Mouse (Mus musculus): ENCODE results near the gene Shf. TPM values are rescaled to one million over a fixed set of nuclear protein-coding genes. Genes with fewer than 3 reads are reported as not detected.
A peak's percentile ranks its signal among the peaks of the same experiment; 100 is the strongest.
"Not testable (repeated sequence)": the region's sequence is repeated elsewhere in the genome, so short reads cannot be mapped to it uniquely, and the experiment has no call there.

The Shf gene
- polyA plus RNA-seq (2015; fragmentation: Nextera tagmentation; extraction: Ambion mirVana): 3.4 and 3.9 TPM in 2 replicates

DNA sequence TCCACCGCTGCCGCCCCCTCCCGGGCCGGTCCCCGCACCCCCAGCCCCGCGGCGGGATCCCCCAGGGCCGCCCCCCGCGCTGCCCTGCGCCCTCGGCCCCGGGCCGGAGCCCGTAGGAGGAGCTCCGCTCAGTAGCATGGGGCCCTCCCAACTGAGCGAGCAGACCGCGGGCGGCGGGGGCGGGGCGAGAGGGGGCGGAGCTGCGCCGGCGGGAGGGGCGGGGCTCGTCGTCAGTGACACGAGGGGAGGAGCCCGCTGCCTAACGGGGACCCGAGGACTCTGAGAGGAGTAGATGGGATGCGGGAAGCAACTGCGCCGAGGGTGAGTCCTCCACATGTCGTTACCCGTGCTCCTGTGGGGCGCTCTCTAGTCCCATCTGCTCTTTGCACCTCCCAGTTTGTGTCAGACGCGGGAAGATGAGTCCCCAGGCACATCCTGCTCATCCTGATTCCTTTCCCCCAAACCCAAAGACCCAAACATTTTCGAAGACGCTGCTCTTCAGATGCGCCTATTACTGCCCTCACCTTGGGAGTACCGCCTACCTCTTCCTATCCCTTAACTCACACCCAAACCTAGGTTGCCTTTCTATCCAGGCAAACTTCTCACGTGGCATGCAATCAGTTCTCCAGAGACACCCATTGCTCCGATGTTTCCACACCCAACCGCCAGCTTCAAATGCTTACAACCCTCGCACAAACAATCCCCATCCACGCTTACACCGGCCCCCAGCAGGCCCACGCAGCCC, at the start of gene Shf:
Gene Shf (minus strand): TSS at position 168 of the 745 bp plus-strand sequence.
- peak; percentile 90 for DNase-seq (ENCODE audit: low spot score)

DNA sequence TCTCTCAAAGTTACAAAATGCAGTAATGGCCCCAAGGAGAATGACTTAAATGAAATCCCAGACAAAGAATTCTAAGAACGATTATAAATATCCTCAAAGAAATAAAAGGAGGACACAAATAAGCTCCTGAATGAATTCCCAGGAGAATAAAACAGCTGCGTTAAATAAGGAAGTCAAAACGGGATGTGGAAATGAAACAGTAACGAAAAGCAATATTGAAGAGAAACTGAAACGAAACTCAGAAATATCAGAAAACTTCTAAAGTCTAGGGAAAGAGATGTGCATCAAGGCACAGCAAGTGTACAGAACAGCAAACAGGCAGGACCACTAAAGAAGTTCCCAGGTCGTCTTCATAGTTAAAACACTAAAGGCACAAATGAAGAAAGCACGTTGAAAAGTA, 40.0 kb upstream of the Shf start:
- no peak for DNase-seq (ENCODE audit: low spot score)

- DNase-seq (ENCODE audit: low spot score): no peak
Measured at GRCm38 (mm10) chr2:122407607-122408006, 38.6 kb upstream of the Shf start.

DNA sequence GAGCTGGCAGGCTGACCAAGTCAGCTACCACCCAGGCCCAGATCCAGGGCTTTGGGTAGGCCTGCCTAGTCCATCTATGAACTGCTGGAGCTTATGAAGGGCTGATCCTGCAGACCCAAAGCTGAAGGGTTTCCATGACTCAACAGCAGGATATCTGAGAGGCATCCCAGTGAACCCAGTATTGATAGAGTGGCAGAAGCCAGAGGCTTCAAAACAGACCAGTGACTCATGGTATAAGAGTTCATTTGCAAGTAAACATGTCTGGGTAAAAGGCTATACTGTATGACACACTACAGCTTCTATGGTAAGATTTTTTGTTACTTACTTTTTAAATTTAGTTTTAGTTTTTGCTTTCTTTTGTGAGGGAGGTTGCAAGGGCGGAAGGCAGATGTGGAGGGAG, 27.2 kb upstream of the Shf start:
- no peak for DNase-seq (ENCODE audit: low spot score)

- DNase-seq (ENCODE audit: low spot score): not testable (repeated sequence)
Measured at GRCm38 (mm10) chr2:122387135-122387534, 18.2 kb upstream of the Shf start.

- DNase-seq (ENCODE audit: low spot score): peak; percentile 27
Measured at GRCm38 (mm10) chr2:122385095-122385494, 16.1 kb upstream of the Shf start.

GRCm38 (mm10) chr2:122382121-122382520, 13.2 kb upstream of the Shf start:
- no peak for DNase-seq (ENCODE audit: low spot score)

DNA sequence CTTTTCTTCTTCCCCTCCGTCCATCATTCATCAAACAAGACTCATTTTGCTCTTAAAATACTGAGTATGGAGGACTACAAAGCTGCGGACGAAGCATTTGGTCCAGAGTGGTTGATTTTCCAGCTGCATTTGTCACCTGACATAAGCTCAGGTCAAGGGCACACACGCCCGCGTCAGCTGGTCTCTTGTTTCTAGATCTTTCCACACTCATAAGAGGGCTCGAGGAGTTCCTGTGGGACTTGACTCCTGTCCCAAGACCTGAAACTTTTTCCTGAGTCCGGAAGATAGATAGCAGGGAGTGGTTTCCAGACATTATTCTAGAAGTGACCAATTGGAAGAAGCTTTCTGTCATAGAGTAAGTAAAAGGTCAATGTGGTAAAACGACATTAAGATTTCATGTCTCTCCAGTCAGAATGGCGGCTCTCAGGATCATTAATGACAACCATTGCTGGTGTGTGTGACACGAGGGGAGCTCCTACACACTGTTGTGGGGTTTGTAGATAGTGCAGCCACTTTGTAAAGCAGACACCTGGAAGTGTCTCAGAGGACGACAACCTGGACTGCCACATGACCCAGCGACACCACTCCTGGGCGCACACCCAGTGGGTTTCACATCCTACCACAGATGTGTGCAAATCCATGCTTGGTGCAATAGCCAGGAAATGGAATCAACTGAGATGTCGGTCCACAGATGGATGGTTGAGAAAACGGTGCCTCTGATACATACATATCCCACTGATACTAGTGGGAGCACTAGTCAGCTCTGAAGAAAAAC, 12.6 kb upstream of the Shf start:
- DNase-seq (ENCODE audit: low spot score): no peak

- DNase-seq (ENCODE audit: low spot score): peak; percentile 78
Measured at GRCm38 (mm10) chr2:122380768-122381311, 11.9 kb upstream of the Shf start.

- DNase-seq (ENCODE audit: low spot score): no peak
Measured at GRCm38 (mm10) chr2:122379292-122379650, 10.3 kb upstream of the Shf start.

GRCm38 (mm10) chr2:122378421-122379291, 9.7 kb upstream of the Shf start:
- no peak for DNase-seq (ENCODE audit: low spot score)

DNA sequence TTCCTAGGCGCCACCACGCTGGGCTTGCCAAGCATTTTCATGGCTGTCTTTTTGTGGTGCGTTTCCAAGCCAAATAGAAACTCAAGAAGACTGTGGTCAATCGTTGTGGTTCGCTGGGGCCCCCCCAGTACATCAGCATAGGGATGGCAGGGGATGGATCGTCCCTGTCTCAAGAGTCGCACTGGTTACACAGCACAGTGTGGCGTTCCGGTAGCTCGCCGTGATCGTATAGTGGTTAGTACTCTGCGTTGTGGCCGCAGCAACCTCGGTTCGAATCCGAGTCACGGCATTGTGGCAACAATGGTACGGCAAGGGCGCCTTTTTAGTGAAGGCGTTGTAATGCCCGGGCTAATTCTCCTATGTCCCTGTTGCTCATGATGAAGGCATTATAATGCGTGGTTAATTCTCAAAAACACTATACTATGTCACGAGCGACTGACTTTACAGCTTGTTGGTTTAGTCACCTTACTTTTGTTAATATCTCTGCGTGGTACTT, 8.8 kb upstream of the Shf start:
- peak; percentile 79 for DNase-seq (ENCODE audit: low spot score)

GRCm38 (mm10) chr2:122377215-122377674, 8.3 kb upstream of the Shf start:
- DNase-seq (ENCODE audit: low spot score): peak; percentile 97

- DNase-seq (ENCODE audit: low spot score): peak; percentile 51
Measured at GRCm38 (mm10) chr2:122376041-122376561, 7.1 kb upstream of the Shf start.

DNA sequence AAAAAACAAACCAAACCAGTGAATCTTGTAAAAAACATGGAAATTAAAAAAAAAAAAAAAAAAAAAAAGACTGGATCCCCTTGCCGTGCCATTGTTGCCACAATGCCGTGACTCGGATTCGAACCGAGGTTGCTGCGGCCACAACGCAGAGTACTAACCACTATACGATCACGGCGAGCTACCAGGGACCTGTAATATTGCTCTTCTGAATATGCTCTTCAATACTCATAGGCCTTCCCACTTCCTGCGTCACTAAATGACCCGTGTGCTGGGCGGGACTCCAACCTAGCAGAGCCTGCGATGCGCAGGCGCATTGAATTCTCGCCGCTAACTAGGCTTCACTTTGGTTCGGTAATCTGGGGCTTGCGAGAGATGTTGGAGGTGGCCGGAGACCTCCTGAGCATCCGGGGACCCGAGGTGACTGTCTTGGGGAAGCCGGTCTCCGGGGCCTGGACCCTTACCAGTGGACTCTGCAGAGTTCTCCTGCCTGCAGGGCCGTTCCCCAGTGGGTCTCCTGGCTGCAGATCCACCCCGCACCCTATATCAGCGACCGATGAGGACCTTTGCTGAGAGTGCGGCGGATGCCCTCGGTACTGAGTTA, 6.5 kb upstream of the Shf start:
- DNase-seq (ENCODE audit: low spot score): peak; percentile 99

DNA sequence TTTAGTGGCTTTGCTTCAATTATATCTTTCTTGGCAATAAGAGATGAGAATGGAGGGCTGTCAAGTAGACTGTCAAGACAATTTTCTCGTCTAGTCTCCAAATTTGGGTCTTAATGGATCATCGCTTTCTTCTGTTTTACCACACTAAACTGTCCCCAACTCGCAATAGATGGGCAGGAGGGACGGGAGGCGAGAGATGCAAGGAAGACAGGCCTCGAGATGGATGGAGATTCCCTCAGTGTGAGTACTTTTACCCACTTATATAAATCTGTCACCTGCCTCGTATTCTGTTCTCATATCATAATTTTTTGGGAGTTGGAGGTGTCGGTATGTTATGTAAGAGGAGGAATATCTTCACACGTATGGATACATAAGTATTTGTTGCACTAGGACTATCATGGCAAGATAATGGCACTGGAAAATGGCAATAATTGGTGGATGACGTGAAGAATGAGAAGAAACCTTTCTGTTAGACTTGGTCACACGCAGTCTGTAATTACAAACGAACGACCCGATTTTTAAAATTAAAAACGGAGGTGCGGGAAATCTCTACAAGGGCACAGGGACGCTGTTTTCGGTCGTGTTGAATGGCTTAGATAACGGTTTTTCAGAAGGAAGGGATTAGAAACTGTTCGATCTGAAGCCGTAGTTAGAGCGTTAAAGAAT, 5.8 kb upstream of the Shf start:
- no peak for DNase-seq (ENCODE audit: low spot score)

- DNase-seq (ENCODE audit: low spot score): no peak
Measured at GRCm38 (mm10) chr2:122374012-122374411, 5.0 kb upstream of the Shf start.

- DNase-seq (ENCODE audit: low spot score): no peak
Measured at GRCm38 (mm10) chr2:122372541-122372940, 3.6 kb upstream of the Shf start.

GRCm38 (mm10) chr2:122372067-122372466, 3.1 kb upstream of the Shf start:
- DNase-seq (ENCODE audit: low spot score): no peak

Measured in thymus, postnatal 0 days (tissue).